Mouse (Mus musculus): ENCODE data around the gene Vmn2r84.
"Not testable (repeated sequence)": the region's sequence is repeated elsewhere in the genome, so short reads cannot be mapped to it uniquely, and the experiment has no call there.

Gene Vmn2r84

GRCm38 (mm10) chr10:130394232-130394631 lies at the start of gene Vmn2r84:
Gene Vmn2r84 (minus strand): TSS chr10:130394332.
- DNase-seq: no peak

DNA sequence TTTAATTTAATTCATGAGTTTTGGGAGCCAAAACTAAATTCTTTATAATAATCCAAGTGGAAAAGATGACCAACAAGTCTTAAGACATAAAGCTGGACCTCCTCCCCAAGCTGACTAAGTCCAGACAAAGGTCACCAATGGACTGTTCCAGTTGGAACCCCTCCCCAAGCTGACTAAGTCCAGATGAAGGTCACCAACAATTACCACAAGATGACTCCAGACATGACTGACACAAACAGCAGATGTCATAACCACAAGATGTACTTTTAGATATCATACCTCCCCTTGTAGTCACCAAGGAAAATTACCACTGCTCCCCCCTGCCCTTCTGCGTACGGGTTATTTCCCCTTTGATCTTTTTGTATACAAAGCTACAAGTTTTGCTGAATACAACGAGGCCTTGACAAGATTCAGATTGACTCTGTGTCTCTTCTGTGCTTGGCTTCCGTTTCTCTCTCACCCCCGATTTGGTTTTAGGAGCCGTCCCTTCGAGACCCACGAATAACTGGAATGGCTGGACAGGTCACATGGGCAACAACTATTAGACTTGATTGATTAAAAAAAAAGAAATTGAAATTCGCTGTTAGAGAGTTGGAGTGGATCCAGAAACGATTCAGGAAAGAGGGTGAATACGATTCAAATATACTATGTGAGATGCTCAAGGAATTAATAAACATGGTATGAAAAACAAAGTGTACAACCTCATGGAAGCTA lies 40.2 kb upstream of the Vmn2r84 start:
- DNase-seq: not testable (repeated sequence)

- not testable (repeated sequence) for DNase-seq
Measured at GRCm38 (mm10) chr10:130429603-130430002, 35.5 kb upstream of the Vmn2r84 start, which contains the start of gene Vmn2r85. Gene Vmn2r85 (minus strand): TSS chr10:130429703.

- not testable (repeated sequence) for DNase-seq
Measured at GRCm38 (mm10) chr10:130422368-130422767, 28.2 kb upstream of the Vmn2r84 start.

DNA sequence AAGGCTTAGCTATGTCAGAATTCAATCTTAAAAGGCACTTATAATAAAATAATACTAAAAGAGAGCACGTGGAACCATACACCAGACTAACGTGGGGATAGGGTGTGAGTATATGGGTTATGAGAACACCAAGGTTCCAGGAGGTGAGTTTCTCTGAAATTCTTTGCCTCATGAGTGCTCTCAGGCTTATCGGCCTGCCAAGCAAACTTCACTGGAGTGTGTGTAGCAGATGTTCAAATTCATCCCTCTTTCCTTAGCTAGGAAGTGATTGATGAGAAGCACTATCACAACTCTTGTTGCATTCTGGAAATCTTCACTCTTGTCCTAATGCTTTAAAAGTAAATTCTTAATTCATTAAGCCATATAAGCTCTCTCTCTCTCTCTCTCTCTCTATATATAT lies 26.3 kb upstream of the Vmn2r84 start:
- DNase-seq: no peak

GRCm38 (mm10) chr10:130419954-130420353 lies 25.8 kb upstream of the Vmn2r84 start:
- not testable (repeated sequence) for DNase-seq

DNA sequence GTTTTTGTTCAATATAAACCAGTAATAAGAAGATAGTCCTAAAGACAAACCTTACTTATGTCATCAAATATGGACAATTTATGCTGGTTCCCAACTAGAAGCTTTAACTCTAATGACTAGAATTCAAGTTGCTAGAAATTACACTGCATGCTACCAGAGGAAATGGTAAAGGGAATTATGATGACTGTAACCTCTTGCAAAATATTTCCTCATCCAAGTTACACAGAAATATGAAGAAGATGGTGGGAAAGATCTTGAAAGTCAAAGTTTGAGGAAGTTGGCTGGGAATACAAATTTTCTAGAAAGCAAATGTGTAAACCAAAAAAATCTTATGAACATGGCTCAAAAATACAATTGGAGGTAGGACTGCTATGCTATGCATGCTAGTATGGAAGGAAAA lies 22.2 kb upstream of the Vmn2r84 start:
- not testable (repeated sequence) for DNase-seq

GRCm38 (mm10) chr10:130412167-130412698 lies 18.1 kb upstream of the Vmn2r84 start:
- not testable (repeated sequence) for DNase-seq

- no peak for DNase-seq
Measured at GRCm38 (mm10) chr10:130375145-130375544, 19.0 kb downstream of the Vmn2r84 start.

GRCm38 (mm10) chr10:130372491-130373173 lies 21.5 kb downstream of the Vmn2r84 start:
- DNase-seq: no peak

- no peak for DNase-seq
Measured at GRCm38 (mm10) chr10:130371644-130372043, 22.5 kb downstream of the Vmn2r84 start.

DNA sequence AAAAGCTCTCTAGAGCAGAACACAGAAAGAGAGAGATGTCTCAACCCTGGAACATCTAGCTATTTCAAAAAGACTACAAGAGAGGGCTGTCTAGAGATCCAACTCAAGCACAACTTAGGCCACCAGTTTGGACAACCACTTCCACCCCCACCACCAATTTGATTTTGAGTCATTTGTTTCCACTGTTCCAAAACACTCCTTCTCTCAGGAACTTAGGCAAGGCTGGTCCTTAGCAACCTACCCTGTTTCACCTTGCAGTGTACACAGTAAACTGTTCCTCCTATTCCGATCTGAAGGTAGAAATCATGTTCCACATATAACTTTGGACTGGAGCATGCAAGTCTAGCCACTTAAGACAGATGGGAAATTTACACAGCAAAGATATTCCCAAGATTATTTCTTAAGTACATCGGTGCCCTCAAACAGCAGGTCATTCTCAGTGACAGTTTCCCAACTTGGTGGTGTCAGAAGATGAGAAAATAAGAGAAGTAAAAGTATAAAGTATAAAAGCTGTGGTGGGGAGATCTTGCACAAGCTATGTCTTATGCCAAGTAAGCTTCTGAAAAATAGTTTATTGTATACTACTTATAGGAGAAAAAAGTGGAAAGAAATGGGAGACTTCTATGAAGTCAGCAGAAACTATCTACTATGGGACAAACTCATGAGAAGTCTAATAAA lies 24.0 kb downstream of the Vmn2r84 start:
- DNase-seq: no peak

- DNase-seq: no peak
Measured at GRCm38 (mm10) chr10:130368384-130368783, 25.7 kb downstream of the Vmn2r84 start.

GRCm38 (mm10) chr10:130364766-130365165 lies 29.4 kb downstream of the Vmn2r84 start:
- DNase-seq: no peak

DNA sequence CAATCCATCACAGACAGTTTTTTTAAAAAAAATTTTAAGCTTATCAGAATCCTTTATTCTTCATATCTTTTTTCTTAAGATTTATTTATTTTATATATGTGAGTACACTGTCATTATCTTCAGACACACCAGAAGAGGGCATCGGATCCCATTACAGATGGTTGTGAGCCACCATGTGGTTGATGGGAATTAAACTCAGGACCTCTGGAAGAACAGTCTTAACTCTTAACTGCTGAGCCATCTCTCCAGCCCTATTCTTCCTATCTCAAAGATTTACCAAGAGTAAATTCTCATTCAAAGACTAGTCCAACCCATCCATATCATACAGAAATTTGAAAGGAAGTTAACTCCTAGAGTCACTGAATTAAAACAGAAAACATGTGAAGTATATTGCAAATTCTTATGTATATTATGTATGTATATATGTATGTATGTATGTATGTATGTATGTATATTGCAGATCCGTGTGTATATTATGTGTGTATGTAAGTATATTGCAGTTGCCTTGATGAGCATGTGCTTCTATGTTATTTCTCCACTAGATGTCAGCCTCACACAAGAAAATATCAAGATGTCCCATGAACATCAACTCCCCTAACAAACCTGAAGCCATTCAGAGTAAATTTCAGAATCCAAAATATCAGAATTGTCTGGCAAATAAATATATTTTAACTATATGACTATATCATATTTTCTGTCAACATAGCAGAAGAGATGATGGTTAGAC lies 30.5 kb downstream of the Vmn2r84 start:
- no peak for DNase-seq

DNA sequence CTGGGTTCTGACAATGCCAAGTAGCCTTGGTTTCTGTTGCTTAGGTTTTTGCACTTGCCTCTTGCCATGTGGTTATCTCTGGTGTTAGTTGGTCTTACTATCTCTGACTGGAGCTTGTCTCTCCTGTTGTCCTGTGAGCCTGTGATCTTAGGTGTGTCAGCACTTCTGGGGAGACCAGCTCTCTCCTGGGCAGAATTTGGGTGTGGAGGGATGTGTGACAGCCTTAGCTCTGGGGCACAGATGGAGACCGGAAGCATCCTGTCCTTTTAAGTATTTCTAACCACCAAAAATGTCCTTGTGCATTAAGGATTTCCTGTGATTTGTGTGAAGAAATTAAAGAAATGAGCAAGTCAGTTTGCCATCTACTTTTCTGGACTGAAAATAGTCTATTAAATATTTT lies 50.1 kb downstream of the Vmn2r84 start:
- no peak for DNase-seq

DNA sequence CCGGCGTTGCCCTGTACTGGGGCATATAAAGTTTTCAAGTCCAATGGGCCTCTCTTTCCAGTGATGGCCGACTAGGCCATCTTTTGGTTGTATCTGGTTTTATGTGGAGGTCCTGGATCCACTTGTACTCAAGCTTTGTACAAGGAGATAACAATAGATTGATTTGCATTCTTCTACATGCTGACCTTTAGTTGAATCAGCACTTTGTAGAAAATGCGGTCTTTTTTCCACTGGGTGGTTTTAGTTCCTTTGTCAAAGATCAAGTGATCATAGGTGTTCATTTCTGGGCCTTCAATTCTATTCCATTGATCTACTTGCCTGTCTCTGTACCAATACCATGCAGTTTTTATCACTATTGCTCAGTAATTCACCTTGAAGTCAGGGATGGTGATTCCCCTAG lies 54.1 kb downstream of the Vmn2r84 start:
- not testable (repeated sequence) for DNase-seq

DNA sequence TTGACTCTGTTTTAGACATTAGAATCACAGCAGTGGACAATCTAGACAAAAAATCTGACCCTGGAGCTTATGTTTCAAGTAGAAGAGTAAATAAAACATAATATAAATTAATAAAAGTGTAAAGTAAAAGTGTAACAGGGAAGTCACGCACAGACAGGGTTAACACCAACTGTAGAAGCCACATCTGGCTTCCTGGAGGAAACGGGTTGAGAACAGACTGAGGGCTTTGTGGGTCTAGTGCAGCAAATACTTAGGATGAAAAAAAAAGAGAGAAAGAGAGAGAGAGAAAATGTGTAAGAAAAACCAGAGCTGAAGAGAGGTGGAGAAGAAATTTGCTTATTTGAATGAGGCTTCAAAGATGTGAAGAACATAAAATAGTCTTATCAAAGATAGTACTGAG lies 56.6 kb downstream of the Vmn2r84 start:
- no peak for DNase-seq

- DNase-seq: no peak
Measured at GRCm38 (mm10) chr10:130336385-130336784, 57.7 kb downstream of the Vmn2r84 start.

DNA sequence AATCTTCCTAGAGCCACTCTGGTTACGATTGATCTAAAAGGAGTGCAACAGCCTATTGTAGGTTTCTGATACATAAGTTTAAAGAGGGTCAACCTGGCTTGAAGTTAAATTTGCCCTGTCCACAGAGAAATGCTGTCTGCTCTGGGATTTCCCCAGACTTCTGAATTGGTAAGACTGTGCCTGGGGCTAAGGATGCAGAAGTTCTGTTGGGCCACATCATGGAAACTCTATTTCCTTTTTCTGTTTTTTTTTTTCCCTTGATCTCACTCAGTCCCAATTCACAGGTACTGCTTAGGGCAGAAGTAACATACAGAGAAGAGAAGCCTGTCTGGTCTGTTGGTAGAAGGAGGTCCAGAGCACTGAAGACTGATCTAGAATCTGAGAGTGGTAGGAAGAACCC lies 63.4 kb downstream of the Vmn2r84 start:
- DNase-seq: no peak
